Mouse (Mus musculus): ENCODE measurements around the gene Dock11. TPM values are rescaled to one million over a fixed set of nuclear protein-coding genes. Genes with fewer than 3 reads are reported as not detected.

The Dock11 gene
- polyA plus RNA-seq, 1 experiment from 2014 or later: 6.6 TPM

DNA sequence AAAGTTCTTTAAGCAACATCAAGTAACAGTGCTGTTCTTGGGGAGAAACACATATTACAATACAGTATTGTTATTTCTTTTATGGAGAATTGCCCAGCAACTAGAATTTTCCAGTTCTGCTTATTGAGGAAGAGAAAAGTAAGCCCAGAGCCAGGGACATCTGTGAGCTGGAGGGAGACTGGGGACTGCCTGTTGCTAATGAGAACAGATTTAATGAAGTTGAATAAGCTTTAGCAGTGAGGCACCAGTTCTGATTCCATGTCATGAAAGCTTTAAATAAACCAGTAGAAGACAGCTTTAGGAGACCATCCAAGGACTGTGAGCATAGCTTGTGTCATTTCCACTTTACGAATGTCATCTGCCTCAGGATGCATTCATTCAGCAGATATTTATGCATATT, 99.3 kb downstream of the Dock11 start:
- H3K4me3 ChIP-seq (ENCODE audit: low read length): no peak overlapping the region
- no peaks in the 10 kb centered on the region for H3K27me3 ChIP-seq (ENCODE audit: control insufficient read depth, insufficient read depth, low read depth, low read length)
- H3K4me1 ChIP-seq (replicated peaks; ENCODE audit: control insufficient read depth, insufficient read depth, low read length): no peaks in the 10 kb centered on the region
- no peaks in the 10 kb centered on the region for H3K36me3 ChIP-seq (ENCODE audit: control insufficient read depth, insufficient read depth, low read length)
- no peak overlapping the region for H3K4me2 ChIP-seq (ENCODE audit: low read depth, low read length)
- no peak overlapping the region for H3K9ac ChIP-seq (ENCODE audit: low read length)
- no peaks in the 10 kb centered on the region for H3K9me3 ChIP-seq (ENCODE audit: control insufficient read depth, low read length)
- WGBS: 94% methylated on average over 1 of the region's 1 CpGs
- ATAC-seq (ENCODE audit: low read depth): no peak
- no peak overlapping the region for H3K27ac ChIP-seq (ENCODE audit: low read length)

- ATAC-seq (ENCODE audit: low read depth): no peak
- WGBS: 74% methylated on average over 5 of the region's 5 CpGs
- no peak overlapping the region for H3K27ac ChIP-seq (ENCODE audit: low read length)
Measured at GRCm38 (mm10) chrX:35990508-35991095, 102.0 kb downstream of the Dock11 start.

GRCm38 (mm10) chrX:35994226-35994625, 105.6 kb downstream of the Dock11 start:
- Histone ChIP-seq H3K4me1 (replicated peaks; ENCODE audit: control insufficient read depth, insufficient read depth, low read length) (no peaks in the 10 kb centered on the region), H3K4me3 (ENCODE audit: low read length) (no peak overlapping the region), H3K36me3 (ENCODE audit: control insufficient read depth, insufficient read depth, low read length) (no peaks in the 10 kb centered on the region), H3K9ac (ENCODE audit: low read length) (no peak overlapping the region), H3K4me2 (ENCODE audit: low read depth, low read length) (no peak overlapping the region), H3K9me3 (ENCODE audit: control insufficient read depth, low read length) (no peaks in the 10 kb centered on the region), H3K27me3 (ENCODE audit: control insufficient read depth, insufficient read depth, low read depth, low read length) (no peaks in the 10 kb centered on the region), H3K27ac (ENCODE audit: low read length) (no peak overlapping the region)
- ATAC-seq (ENCODE audit: low read depth): no peak
- WGBS: 66% methylated on average over 6 of the region's 6 CpGs

More at GRCm38 (mm10) chrX:35990508-35991095, 102.0 kb downstream of the Dock11 start:
- Histone ChIP-seq H3K36me3 (ENCODE audit: control insufficient read depth, insufficient read depth, low read length) (no peaks in the 10 kb centered on the region), H3K27me3 (ENCODE audit: control insufficient read depth, insufficient read depth, low read depth, low read length) (no peaks in the 10 kb centered on the region), H3K9me3 (ENCODE audit: control insufficient read depth, low read length) (no peaks in the 10 kb centered on the region), H3K4me3 (ENCODE audit: low read length) (no peak overlapping the region), H3K4me2 (ENCODE audit: low read depth, low read length) (no peak overlapping the region), H3K9ac (ENCODE audit: low read length) (no peak overlapping the region), H3K4me1 (replicated peaks; ENCODE audit: control insufficient read depth, insufficient read depth, low read length) (no peaks in the 10 kb centered on the region)

GRCm38 (mm10) chrX:35997004-35997403, 108.4 kb downstream of the Dock11 start:
- 15% methylated on average over 2 of the region's 2 CpGs for WGBS
- Histone ChIP-seq H3K36me3 (ENCODE audit: control insufficient read depth, insufficient read depth, low read length) (no peaks in the 10 kb centered on the region), H3K4me1 (replicated peaks; ENCODE audit: control insufficient read depth, insufficient read depth, low read length) (no peaks in the 10 kb centered on the region), H3K4me2 (ENCODE audit: low read depth, low read length) (no peak overlapping the region), H3K27me3 (ENCODE audit: control insufficient read depth, insufficient read depth, low read depth, low read length) (no peaks in the 10 kb centered on the region), H3K9me3 (ENCODE audit: control insufficient read depth, low read length) (no peaks in the 10 kb centered on the region), H3K4me3 (ENCODE audit: low read length) (no peak overlapping the region), H3K9ac (ENCODE audit: low read length) (no peak overlapping the region), H3K27ac (ENCODE audit: low read length) (no peak overlapping the region)
- no peak for ATAC-seq (ENCODE audit: low read depth)

GRCm38 (mm10) chrX:35997793-35998419, 109.3 kb downstream of the Dock11 start:
- H3K36me3 ChIP-seq (ENCODE audit: control insufficient read depth, insufficient read depth, low read length): no peaks in the 10 kb centered on the region
- no peak overlapping the region for H3K27ac ChIP-seq (ENCODE audit: low read length)
- H3K4me1 ChIP-seq (replicated peaks; ENCODE audit: control insufficient read depth, insufficient read depth, low read length): no peaks in the 10 kb centered on the region
- H3K27me3 ChIP-seq (ENCODE audit: control insufficient read depth, insufficient read depth, low read depth, low read length): no peaks in the 10 kb centered on the region
- no peak for ATAC-seq (ENCODE audit: low read depth)
- H3K9me3 ChIP-seq (ENCODE audit: control insufficient read depth, low read length): no peaks in the 10 kb centered on the region
- H3K9ac ChIP-seq (ENCODE audit: low read length): no peak overlapping the region
- no peak overlapping the region for H3K4me3 ChIP-seq (ENCODE audit: low read length)
- no peak overlapping the region for H3K4me2 ChIP-seq (ENCODE audit: low read depth, low read length)
- WGBS: 64% methylated on average over 5 of the region's 5 CpGs

- WGBS: 87% methylated on average over 17 of the region's 17 CpGs
- Histone ChIP-seq H3K9me3 (ENCODE audit: control insufficient read depth, low read length) (no peaks in the 10 kb centered on the region), H3K4me2 (ENCODE audit: low read depth, low read length) (no peak overlapping the region), H3K9ac (ENCODE audit: low read length) (no peak overlapping the region), H3K27ac (ENCODE audit: low read length) (no peak overlapping the region), H3K36me3 (ENCODE audit: control insufficient read depth, insufficient read depth, low read length) (no peaks in the 10 kb centered on the region; the same call in 1 of the 2 replicates), H3K4me3 (ENCODE audit: low read length) (no peak overlapping the region), H3K27me3 (ENCODE audit: control insufficient read depth, insufficient read depth, low read depth, low read length) (no peaks in the 10 kb centered on the region), H3K4me1 (replicated peaks; ENCODE audit: control insufficient read depth, insufficient read depth, low read length) (no peaks in the 10 kb centered on the region)
- ATAC-seq (ENCODE audit: low read depth): no peak
Measured at GRCm38 (mm10) chrX:36025651-36026050, 137.0 kb downstream of the Dock11 start.

GRCm38 (mm10) chrX:36031113-36031512, 142.5 kb downstream of the Dock11 start:
- H3K9me3 ChIP-seq (ENCODE audit: control insufficient read depth, low read length): no peaks in the 10 kb centered on the region
- no peaks in the 10 kb centered on the region for H3K36me3 ChIP-seq (ENCODE audit: control insufficient read depth, insufficient read depth, low read length)
- 73% methylated on average over 5 of the region's 5 CpGs for WGBS
- ATAC-seq (ENCODE audit: low read depth): no peak
- no peaks in the 10 kb centered on the region for H3K4me1 ChIP-seq (replicated peaks; ENCODE audit: control insufficient read depth, insufficient read depth, low read length)
- no peak overlapping the region for H3K9ac ChIP-seq (ENCODE audit: low read length)
- no peak overlapping the region for H3K27ac ChIP-seq (ENCODE audit: low read length)
- no peak overlapping the region for H3K4me3 ChIP-seq (ENCODE audit: low read length)
- no peaks in the 10 kb centered on the region for H3K27me3 ChIP-seq (ENCODE audit: control insufficient read depth, insufficient read depth, low read depth, low read length)
- no peak overlapping the region for H3K4me2 ChIP-seq (ENCODE audit: low read depth, low read length)

DNA sequence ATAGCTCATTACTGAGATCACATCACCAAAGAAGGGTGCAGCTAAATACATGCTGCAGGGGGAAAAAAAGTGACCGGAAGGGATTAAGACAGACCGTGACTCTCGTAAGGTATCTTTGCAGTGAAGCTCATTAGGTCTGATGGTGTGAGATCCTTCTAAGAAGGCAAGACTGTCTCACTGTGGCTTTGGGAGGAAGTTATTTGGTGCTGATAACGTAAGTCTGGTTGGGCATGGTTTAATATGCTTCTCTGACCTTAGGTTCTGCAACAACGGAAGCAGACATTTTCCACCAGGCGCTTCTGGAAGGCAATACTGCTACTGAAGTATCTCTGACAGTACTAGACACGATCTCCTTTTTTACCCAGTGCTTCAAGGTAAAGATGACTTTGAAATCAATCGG, 145.4 kb downstream of the Dock11 start:
- Histone ChIP-seq H3K27me3 (ENCODE audit: control insufficient read depth, insufficient read depth, low read depth, low read length) (no peaks in the 10 kb centered on the region), H3K9me3 (ENCODE audit: control insufficient read depth, low read length) (no peaks in the 10 kb centered on the region), H3K4me1 (replicated peaks; ENCODE audit: control insufficient read depth, insufficient read depth, low read length) (no peaks in the 10 kb centered on the region), H3K27ac (ENCODE audit: low read length) (no peak overlapping the region), H3K36me3 (ENCODE audit: control insufficient read depth, insufficient read depth, low read length) (no peaks in the 10 kb centered on the region), H3K4me2 (ENCODE audit: low read depth, low read length) (no peak overlapping the region), H3K9ac (ENCODE audit: low read length) (no peak overlapping the region), H3K4me3 (ENCODE audit: low read length) (no peak overlapping the region)
- no peak for ATAC-seq (ENCODE audit: low read depth)
- 82% methylated on average over 8 of the region's 8 CpGs for WGBS

GRCm38 (mm10) chrX:36045731-36046130, 157.1 kb downstream of the Dock11 start:
- no peaks in the 10 kb centered on the region for H3K36me3 ChIP-seq (ENCODE audit: control insufficient read depth, insufficient read depth, low read length)
- no peaks in the 10 kb centered on the region for H3K4me1 ChIP-seq (replicated peaks; ENCODE audit: control insufficient read depth, insufficient read depth, low read length)
- H3K4me2 ChIP-seq (ENCODE audit: low read depth, low read length): no peak overlapping the region
- no peak overlapping the region for H3K9ac ChIP-seq (ENCODE audit: low read length)
- WGBS: 65% methylated on average over 4 of the region's 4 CpGs
- H3K4me3 ChIP-seq (ENCODE audit: low read length): no peak overlapping the region
- H3K27me3 ChIP-seq (ENCODE audit: control insufficient read depth, insufficient read depth, low read depth, low read length): no peaks in the 10 kb centered on the region
- no peaks in the 10 kb centered on the region for H3K9me3 ChIP-seq (ENCODE audit: control insufficient read depth, low read length)
- no peak for ATAC-seq (ENCODE audit: low read depth)
- no peak overlapping the region for H3K27ac ChIP-seq (ENCODE audit: low read length)

Measured in lung, embryonic 16.5 days (tissue).